9 mouse cellular contexts compared by ENCODE assay signal in the genomic region with DNA sequence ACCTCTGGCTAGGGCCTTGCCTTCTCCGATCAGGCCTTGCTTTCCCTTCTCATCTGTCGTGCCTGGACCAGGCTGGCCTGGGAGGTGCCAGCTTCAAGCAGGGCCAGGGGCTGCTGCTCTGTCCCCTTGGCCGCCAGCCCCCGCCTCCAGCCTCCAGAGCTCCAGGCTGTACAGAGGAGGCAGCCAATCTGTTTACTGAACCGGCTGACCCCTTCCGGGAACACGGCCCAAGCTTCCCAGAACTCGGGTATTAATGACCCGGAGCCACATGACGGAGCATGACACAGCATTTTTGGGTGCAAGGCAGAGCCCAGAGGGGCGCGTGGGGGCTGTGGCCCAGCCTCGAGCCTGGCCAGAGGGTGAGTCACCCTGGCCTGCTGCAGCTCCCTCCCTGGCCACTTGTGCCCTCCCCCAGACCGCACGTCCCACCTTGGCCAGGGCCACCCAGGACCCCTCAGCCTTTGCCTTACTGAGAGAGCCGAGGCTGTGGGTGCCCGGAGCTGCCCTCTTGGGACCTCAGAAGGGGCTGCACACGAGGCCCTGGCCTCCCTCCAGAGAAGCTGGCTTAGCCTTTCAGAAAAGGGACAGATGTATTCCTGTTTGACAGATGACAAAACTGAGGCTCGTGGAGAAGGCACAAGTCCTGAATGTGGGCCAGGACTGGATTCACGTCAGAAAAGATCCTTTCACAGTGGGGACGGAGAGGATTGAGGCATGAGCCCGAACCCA.
DNase-seq lines count a peak whose midpoint lies in the region; ATAC-seq lines count a peak whose summit lies in the region.
"Had no signal": no experiment of that assay in that cellular context is flagged by ENCODE, and none has a peak within 500 bp of the region (broad histone marks: within the 10 kb centered on the region; RNA-seq: fewer than 3 reads in every experiment).

No protein-coding gene starts in this region.

- H3K4me2 ChIP-seq in lung, embryonic 16.5 days (ENCODE audit: low read depth, low read length), result no peak overlapping the region
- H3K4me2 ChIP-seq: midbrain, embryonic 12.5 days had no signal

- peak overlapping the region; percentile 50 for H3K9ac ChIP-seq in lung, embryonic 16.5 days (ENCODE audit: low read length)
- H3K9ac ChIP-seq: midbrain, embryonic 12.5 days had no signal

- no peaks in the 10 kb centered on the region for H3K27me3 ChIP-seq in lung, embryonic 16.5 days (ENCODE audit: control insufficient read depth, insufficient read depth, low read depth, low read length)
- H3K27me3 ChIP-seq: midbrain, embryonic 12.5 days had no signal

- 27% methylated on average over 22 of the region's 22 CpGs for WGBS in lung, embryonic 16.5 days

- no peaks in the 10 kb centered on the region for H3K36me3 ChIP-seq in lung, embryonic 16.5 days (ENCODE audit: control insufficient read depth, insufficient read depth, low read length)
- H3K36me3 ChIP-seq: midbrain, embryonic 12.5 days had no signal

- peak; percentile 50 for ATAC-seq in frontal cortex, adult (ENCODE audit: low TSS enrichment)
- peak; percentile 81 for ATAC-seq in lung, embryonic 16.5 days (ENCODE audit: low read depth)

- H3K4me3 ChIP-seq in lung, embryonic 16.5 days (ENCODE audit: low read length), result no peak overlapping the region
- H3K4me3 ChIP-seq: midbrain, embryonic 12.5 days had no signal

- peaks cover 24% of the 10 kb centered on the region for H3K4me1 ChIP-seq in lung, embryonic 16.5 days (replicated peaks; ENCODE audit: control insufficient read depth, insufficient read depth, low read length)
- H3K4me1 ChIP-seq: midbrain, embryonic 12.5 days had no signal

- H3K9me3 ChIP-seq in lung, embryonic 16.5 days (ENCODE audit: control insufficient read depth, low read length), result no peaks in the 10 kb centered on the region
- H3K9me3 ChIP-seq: midbrain, embryonic 12.5 days had no signal

- H3K27ac ChIP-seq in lung, embryonic 16.5 days (ENCODE audit: low read length), result peak overlapping the region; percentile 57
- H3K27ac ChIP-seq: midbrain, embryonic 12.5 days had no signal

- DNase-seq in R1 (ENCODE audit: low read depth, low spot score), result peak; percentile 56
- peak; percentile 27 for DNase-seq in cerebellum, adult 9-10 months
- peak; percentile 94 for DNase-seq in heart, postnatal 4 days
- peak; percentile 74 to 81 for DNase-seq in layer of hippocampus, postnatal 14 days (ENCODE audit: low spot score in 2 of 2)
- peak; percentile 33 for DNase-seq in retina, adult 2 months (ENCODE audit: low read depth, low spot score)
- DNase-seq in T-cell, adult 2 months (ENCODE audit: low spot score), result no peak
